Mouse (Mus musculus) lung, adult 2 months (tissue): ENCODE data around the gene Iqcn. TPM values are rescaled to one million over a fixed set of nuclear protein-coding genes. Genes with fewer than 3 reads are reported as not detected.

Experiments used
- DNase-seq: peaks from one replicate; pipeline ENCODE4 v3.0.0; 2022
- H3K4me1 ChIP-seq: fragments of 200-500 bp; 2 replicates; pipeline ENCODE4 v1.6.1; 2011; ENCODE audit warnings: low read length; ENCODE audit not compliant: control insufficient read depth, insufficient read depth
- H3K4me3 ChIP-seq: fragments of 200-500 bp; replicated peaks from 2 replicates; pipeline ENCODE3; 2011; ENCODE audit warnings: low read depth, mild to moderate bottlenecking, control low read depth, low read length; ENCODE audit errors: extremely low read depth
- CTCF ChIP-seq: fragments of 200-500 bp; IDR thresholded peaks from 2 replicates; pipeline ENCODE4 v1.5.1; 2011; ENCODE audit warnings: mild to moderate bottlenecking, low read length, control low read depth; ENCODE audit not compliant: insufficient read depth
- POLR2A ChIP-seq: fragments of 200-500 bp; IDR thresholded peaks from 2 replicates; pipeline ENCODE4 v1.6.1; 2011; ENCODE audit warnings: low read depth, mild to moderate bottlenecking, control low read depth, low read length, borderline replicate concordance; ENCODE audit errors: extremely low read depth
- WGBS: fragments of 180-500 bp; shearing (Covaris S2); methylation state at CpG from one replicate; pipeline ENCODE4 v1.1.7; 2018; 5-methylcytosine and 5-hydroxymethylcytosine counted together
- polyA plus RNA-seq: library from polyadenylated mRNA; depleted of rRNA; stranded (reverse); fragments of >200 nt; gene quantifications from 2 replicates; pipeline ENCODE4 v1.2.3, GENCODE M21; 2012

Iqcn gene
- polyA plus RNA-seq, 1 experiment: not detected

DNA sequence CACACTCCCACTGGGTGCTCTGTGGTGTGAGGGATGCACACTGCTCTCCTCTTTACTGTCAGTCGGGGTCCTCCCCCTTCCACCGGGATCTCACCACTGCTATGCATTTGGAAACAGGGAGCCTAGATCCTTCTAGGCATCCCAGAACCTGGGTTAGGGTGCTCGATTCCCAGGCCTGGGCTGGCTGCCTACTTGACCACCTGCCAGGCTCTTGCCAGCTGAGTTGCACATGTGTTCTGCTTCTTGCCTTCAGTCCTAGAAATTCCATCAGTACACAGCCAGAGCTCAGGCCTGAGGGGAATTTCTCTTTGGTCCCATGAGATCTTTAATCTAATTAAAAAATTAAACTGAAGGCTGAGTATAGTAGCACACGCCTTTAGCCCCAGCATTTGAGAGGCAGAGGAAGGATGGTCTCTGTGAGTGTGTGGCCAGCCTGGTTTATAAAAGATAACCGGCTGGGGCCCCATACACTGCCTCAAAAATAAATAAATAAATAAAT, 13.3 kb upstream of the Iqcn start:
- DNase-seq: no peak
- H3K4me3 ChIP-seq: no peak overlapping the region
- TF ChIP-seq POLR2A (no peak), CTCF (no peak)
- no peaks in the 10 kb centered on the region for H3K4me1 ChIP-seq
- 70% methylated on average over 5 of the region's 5 CpGs for WGBS

DNA sequence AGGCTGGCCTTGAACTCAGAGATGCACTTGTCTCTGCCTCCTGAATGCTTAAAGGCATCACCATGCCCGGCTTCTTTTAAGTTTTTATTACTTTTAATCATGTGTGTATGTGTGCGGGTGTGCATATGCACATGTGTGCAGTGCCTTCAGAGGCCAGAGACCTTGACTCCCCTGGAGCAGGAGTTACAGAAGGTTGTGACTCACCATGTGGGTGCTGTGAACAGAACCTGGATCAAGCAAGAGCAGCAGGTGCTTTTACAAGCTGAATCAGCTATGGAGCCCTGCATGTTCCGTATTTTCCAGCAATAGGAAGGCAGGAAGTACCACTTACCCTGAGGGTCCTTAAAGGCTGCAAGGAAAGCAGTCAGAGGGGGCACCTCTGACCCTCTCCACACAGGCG, 12.0 kb upstream of the Iqcn start:
- 85% methylated on average over 4 of the region's 4 CpGs for WGBS
- Histone ChIP-seq H3K4me1 (peaks cover 3% of the 10 kb centered on the region; the same call in 1 of the 2 replicates), H3K4me3 (no peak overlapping the region)
- no peak for DNase-seq
- no peak for TF ChIP-seq POLR2A
- no peak for TF ChIP-seq CTCF

DNA sequence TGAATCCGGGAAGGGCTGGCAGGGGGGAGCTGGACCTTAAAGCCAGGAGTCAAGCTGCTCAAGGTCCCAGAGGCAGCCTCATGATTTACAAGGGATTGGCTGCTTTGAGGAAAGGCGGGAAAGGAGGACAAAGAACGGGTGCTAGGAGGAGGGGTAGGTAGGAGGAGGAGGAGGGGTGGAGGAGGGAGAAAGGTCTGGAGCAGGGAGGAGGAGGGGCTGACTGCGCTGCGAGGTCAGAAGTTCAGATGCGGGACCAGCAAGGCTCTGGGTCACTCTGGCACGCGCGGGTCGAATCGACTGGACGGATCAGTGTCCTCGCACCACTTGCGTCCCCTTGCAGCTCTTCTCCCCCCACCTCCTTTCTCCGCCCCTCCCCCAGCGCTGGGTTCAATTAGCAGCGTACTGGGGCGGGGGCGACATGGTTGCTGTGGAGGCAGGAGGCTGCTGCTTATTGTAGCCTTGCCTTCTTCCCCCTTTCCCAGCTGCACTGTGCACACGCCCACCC, 11.5 kb upstream of the Iqcn start:
- H3K4me1 ChIP-seq: peaks cover 3% of the 10 kb centered on the region; the same call in 1 of the 2 replicates
- DNase-seq: no peak
- 17% methylated on average over 20 of the region's 20 CpGs for WGBS
- no peak overlapping the region for H3K4me3 ChIP-seq
- TF ChIP-seq CTCF (no peak), POLR2A (no peak)

DNA sequence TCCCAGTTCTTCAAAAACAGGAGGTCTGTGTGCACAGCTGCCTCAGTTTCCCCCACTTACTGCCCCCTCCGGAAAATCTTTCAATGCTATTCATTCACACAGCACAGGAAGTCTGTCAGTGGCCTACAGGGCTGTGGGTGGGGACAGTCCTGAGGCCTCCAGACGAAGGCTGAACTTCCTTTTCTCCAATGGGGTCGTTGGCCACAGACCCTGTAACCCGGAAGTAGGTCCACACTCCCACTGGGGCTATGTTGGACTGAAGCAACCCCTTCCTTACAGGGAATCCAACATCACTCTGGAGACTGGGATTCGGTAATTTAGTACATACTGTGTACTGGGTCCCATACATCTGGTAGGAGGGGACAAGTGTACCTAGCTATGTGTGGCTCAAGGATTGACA, 9.6 kb upstream of the Iqcn start:
- TF ChIP-seq CTCF (no peak), POLR2A (no peak)

DNA sequence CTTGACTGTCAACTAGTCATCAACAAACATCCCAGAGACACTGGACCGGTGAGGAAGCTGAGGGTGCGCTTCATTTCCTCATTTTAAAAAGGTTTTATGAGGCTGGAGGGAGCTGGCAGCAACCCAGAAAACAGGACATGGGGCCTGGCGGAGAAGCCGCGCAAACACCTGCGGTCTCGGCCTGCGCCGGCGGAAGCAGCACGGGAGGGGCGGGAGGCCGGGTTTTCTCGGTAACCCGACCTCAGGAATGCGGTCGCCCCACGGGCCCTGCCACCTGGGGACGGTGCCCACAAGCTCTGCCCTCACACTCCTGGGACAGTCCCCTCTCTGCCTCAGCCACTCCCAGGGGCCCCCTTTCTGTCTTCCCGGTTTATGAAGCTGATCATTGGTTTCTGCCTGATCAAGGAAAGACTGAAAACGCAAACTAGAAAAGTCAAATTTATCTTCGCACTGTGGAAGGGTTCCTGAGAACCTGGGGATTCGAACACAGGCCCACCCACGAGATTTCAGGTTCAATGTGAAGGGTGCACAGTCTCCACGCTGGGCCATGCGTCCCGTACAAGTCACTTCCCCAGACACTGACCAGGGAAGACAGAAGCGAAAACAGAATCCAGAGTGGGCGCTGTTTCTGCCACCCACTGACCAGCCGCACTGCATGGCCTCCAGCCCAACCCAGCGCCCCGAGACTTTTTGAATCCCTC, 7.8 kb upstream of the Iqcn start:
- H3K4me3 ChIP-seq: no peak overlapping the region
- peaks cover 13% of the 10 kb centered on the region for H3K4me1 ChIP-seq
- DNase-seq: peak; percentile 64
- TF ChIP-seq CTCF: no peak
- no peak for TF ChIP-seq POLR2A
- WGBS: 39% methylated on average over 32 of the region's 32 CpGs

More for the DNA sequence above, 9.6 kb upstream of the Iqcn start:
- DNase-seq: no peak
- WGBS: 42% methylated on average over 5 of the region's 5 CpGs
- no peak overlapping the region for H3K4me3 ChIP-seq
- H3K4me1 ChIP-seq: peaks cover 13% of the 10 kb centered on the region

DNA sequence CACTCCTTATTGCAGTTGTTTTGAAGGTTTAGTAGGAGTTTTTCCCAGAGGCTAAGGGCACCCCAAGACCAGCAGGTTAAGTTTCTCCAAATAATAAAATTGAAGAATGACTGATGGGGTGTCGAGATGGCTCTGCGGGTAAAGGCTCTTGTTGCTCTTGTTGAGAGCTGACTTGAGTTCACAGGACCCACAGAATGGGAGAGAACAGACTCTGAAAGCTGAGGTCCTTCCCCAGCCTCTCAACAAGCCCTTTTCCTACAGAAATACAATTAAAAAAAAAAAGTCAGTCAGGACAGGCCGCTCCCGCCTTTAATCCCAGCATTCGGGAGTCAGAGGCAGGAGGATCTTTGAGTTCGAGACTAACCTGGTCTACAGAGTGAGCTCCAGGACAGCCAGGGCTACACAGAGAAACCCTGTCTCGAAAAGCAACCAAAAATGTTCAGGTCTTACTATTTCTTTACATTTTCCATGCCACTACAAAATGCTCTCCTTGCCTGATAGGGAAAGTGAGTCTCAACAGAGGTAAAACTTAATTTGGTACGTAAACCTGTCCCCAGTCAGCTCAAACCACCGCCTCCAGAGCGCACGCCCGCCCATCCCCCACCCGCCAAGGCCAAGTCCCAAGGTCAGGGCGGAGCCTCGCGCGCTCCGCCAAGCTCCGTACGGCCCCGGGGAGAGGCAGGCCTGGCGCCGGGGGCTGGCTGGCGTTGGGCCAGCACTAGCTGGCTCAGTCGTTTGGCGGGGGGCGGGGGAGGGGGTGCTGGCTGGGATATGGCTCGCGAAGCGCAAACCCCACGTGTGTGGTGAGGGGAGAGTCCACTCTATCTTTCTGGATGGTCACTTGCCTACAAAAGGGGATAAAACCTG, 7.0 kb upstream of the Iqcn start:
- TF ChIP-seq POLR2A (no peak), CTCF (no peak)
- Histone ChIP-seq H3K4me1 (peaks cover 13% of the 10 kb centered on the region), H3K4me3 (no peak overlapping the region)
- WGBS: 6% methylated on average over 31 of the region's 31 CpGs
- peak; percentile 76 for DNase-seq

DNA sequence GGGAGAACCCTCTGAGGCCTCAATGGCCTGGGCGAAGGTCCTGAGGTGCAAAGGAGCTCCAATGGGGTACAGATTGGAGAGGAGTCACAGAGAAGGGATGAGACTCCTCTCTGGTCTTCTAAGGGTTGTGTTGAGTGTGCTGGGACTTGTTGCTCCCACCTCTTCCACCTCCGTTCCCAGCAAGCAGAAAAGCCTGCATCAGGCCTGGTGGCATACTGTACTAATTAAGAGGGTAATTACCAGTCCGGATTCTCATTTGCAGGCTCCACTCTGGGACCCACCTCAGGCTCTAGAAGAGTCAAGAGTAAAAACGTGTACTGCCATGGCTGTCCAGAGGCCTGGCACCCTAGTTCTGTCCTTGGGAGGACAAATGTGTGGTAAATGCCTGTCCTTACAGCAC, 6.3 kb upstream of the Iqcn start:
- 52% methylated on average over 4 of the region's 4 CpGs for WGBS
- TF ChIP-seq POLR2A: no peak
- no peak for TF ChIP-seq CTCF
- Histone ChIP-seq H3K4me1 (peaks cover 13% of the 10 kb centered on the region), H3K4me3 (no peak overlapping the region)
- peak; percentile 40 for DNase-seq

DNA sequence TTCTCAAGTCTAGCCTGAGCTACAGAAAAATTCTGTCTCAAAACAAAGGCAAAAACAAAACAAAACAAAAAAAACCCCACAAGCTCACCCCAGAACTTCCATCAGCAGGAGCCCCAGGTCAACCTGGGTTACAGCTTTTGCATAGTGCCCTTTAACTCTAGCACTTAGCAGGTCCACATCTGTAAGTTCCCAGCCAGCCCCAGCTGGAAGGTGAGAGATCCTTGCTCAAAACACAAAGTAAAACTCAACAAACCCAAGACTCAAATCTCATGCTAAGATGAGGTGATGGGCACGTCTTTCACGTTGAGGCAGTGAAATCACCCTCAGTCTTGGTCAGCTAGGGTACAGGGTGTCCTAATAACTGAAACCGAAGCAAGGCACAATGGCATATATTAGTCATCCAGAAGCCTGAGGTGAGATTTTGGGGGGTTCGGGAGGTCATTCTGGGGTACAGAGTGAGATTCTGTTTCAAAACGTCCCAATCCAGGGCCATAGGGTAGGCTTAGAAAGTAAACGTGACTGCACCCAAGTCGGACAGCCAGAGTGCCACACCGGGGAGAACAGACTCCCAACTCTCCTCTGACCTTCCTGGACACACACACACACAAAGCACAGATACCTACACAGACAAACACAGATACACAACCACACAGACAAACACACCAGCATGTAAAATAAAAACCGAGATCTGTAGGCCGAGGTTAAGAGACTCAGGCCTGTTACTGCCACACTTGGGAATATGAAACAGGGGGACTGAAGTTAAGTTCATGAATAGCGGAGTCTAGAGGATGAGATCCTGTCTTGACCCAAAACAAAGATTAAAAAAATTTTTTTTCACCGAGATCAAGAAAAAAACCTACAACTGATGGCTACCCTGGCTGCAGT, 5.6 kb upstream of the Iqcn start:
- no peak for DNase-seq
- H3K4me1 ChIP-seq: peaks cover 16% of the 10 kb centered on the region
- H3K4me3 ChIP-seq: peak overlapping the region; percentile 35
- WGBS: 63% methylated on average over 12 of the region's 12 CpGs
- TF ChIP-seq CTCF: no peak
- no peak for TF ChIP-seq POLR2A

DNA sequence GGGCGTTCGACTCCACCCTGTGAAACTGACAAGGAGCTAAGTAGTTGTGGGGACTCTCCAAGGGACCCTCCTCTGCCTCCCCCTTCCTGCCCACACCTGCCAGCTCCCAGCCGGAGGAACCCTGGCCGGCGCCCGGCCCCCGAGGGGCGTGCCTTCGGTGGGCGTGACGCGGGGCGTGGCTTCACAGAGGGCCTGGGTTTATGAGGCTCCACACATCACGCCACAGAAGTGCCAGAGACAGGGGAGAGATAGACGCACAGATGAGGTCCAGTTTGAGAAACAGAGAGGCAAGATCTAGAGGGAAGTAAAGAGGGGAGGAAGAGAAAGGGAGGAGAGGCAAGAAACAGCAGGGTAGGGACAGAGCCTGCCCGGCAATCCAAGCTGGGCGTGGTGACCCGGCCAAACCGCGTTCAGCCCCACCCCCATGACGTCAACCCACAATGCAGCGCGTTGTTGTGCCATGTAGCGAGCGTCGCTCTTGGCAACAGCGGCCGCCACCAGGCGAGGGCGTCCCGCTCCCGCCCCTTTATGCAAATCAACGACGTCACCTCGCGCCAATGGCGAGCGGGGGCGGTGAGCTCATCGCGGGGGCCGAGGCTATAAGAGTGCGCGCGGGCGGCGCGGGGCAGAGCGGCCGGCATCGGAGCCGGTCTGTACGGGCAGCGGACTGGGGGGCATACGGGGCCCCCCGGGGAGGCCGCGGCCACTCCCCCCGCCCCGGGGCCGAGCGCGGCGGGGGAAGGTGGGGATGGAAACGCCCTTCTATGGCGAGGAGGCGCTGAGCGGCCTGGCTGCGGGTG, 4.7 kb upstream of the Iqcn start, which contains the start of gene Jund:
Gene Jund (plus strand): TSS at position 640 of the 800 bp plus-strand sequence.
- peaks cover 16% of the 10 kb centered on the region for H3K4me1 ChIP-seq
- H3K4me3 ChIP-seq: peak within 1 kb of the TSS; percentile 90
- under 1% methylated on average over 68 of the region's 69 CpGs for WGBS
- DNase-seq: peak; percentile 100
- TF ChIP-seq CTCF (no peak), POLR2A (peak; percentile 97)
